Mouse (Mus musculus): ENCODE results near the gene Nedd8.
A peak's percentile ranks its signal among the peaks of the same experiment; 100 is the strongest.

Nedd8 gene

GRCm38 (mm10) chr14:55660636-55661035 lies 11.3 kb downstream of the Nedd8 start:
- no peak for DNase-seq

GRCm38 (mm10) chr14:55659960-55660573 lies 11.9 kb downstream of the Nedd8 start, which contains the start of gene Mdp1:
Mdp1 (minus strand) TSS chr14:55660508.
- DNase-seq = peak; percentile 75 to 81

- no peak for DNase-seq
These were observed 13.9 kb downstream of the Nedd8 start for GRCm38 (mm10) chr14:55658011-55658410.

- DNase-seq = no peak
These were observed 15.0 kb downstream of the Nedd8 start for GRCm38 (mm10) chr14:55656935-55657334.

GRCm38 (mm10) chr14:55651528-55651927 lies 20.4 kb downstream of the Nedd8 start:
- DNase-seq = no peak

- DNase-seq = no peak
These were observed 22.0 kb downstream of the Nedd8 start, which contains the start of gene Tssk4 for GRCm38 (mm10) chr14:55649884-55650283. Tssk4 (plus strand) TSS chr14:55650184.

GRCm38 (mm10) chr14:55644261-55644888 lies 27.5 kb downstream of the Nedd8 start:
- DNase-seq = no peak

GRCm38 (mm10) chr14:55643060-55643907 lies 28.6 kb downstream of the Nedd8 start, which contains the start of gene Tm9sf1:
Tm9sf1 (minus strand) TSS chr14:55643806.
- peak; percentile 83 to 85 for DNase-seq

- DNase-seq = no peak
These were observed 29.3 kb downstream of the Nedd8 start for GRCm38 (mm10) chr14:55642679-55643059.

- DNase-seq = no peak
These were observed 30.6 kb downstream of the Nedd8 start for GRCm38 (mm10) chr14:55641291-55641690.

GRCm38 (mm10) chr14:55640816-55641215 lies 31.1 kb downstream of the Nedd8 start:
- no peak for DNase-seq

- DNase-seq = no peak
These were observed 34.1 kb downstream of the Nedd8 start, which contains the start of gene Gm49378 for GRCm38 (mm10) chr14:55637795-55638194. Gm49378 (minus strand) TSS chr14:55637895.

GRCm38 (mm10) chr14:55635523-55636007 lies 36.4 kb downstream of the Nedd8 start, which contains the start of gene Ipo4:
Ipo4 (minus strand) TSS chr14:55635957.
- peak; percentile 90 to 93 for DNase-seq

- peak in 1 of 2 experiments; percentile 24 for DNase-seq
These were observed 36.9 kb downstream of the Nedd8 start for GRCm38 (mm10) chr14:55634874-55635522.

- DNase-seq = peak; percentile 38 to 47
These were observed 42.6 kb downstream of the Nedd8 start for GRCm38 (mm10) chr14:55629312-55629711.

- no peak for DNase-seq
These were observed 43.7 kb downstream of the Nedd8 start for GRCm38 (mm10) chr14:55628077-55628827.

GRCm38 (mm10) chr14:55618486-55619195 lies 53.3 kb downstream of the Nedd8 start:
- no peak for DNase-seq

GRCm38 (mm10) chr14:55617822-55618221 lies 54.1 kb downstream of the Nedd8 start, which contains the start of gene Rec8:
Rec8 (plus strand) TSS chr14:55618037.
- DNase-seq = peak; percentile 59 to 67

- no peak for DNase-seq
These were observed 55.1 kb downstream of the Nedd8 start for GRCm38 (mm10) chr14:55616844-55617243.

GRCm38 (mm10) chr14:55615876-55616275 lies 56.0 kb downstream of the Nedd8 start:
- no peak for DNase-seq

Data from lung, adult 18-20 months (tissue).